In genomic region chr11:46236976-46237375, GRCm38 (mm10) we compare ENCODE assay signal across 10 mouse cellular contexts. TPM values are rescaled to one million over a fixed set of nuclear protein-coding genes. Genes with fewer than 3 reads are reported as not detected.
DNase-seq lines count a peak whose midpoint lies in the region; ATAC-seq and TF ChIP-seq lines count a peak whose summit lies in the region.
"Had no signal": no experiment of that assay in that cellular context is flagged by ENCODE, and none has a peak within 500 bp of the region (broad histone marks: within the 10 kb centered on the region; RNA-seq: fewer than 3 reads in every experiment).

No protein-coding gene starts in this region.

- no peaks in the 10 kb centered on the region for H3K9me3 ChIP-seq in kidney, embryonic 16.5 days (ENCODE audit: low read length)
- H3K9me3 ChIP-seq in liver, embryonic 11.5 days (ENCODE audit: control insufficient read depth, low read length) = no peaks in the 10 kb centered on the region
- H3K9me3 ChIP-seq: megakaryocyte, embryonic 14.5 days had no signal

- no peaks in the 10 kb centered on the region for H3K4me1 ChIP-seq in kidney, embryonic 16.5 days (ENCODE audit: insufficient read depth, low read length)
- peaks cover 8% of the 10 kb centered on the region for H3K4me1 ChIP-seq in liver, embryonic 11.5 days (replicated peaks; ENCODE audit: control insufficient read depth, insufficient read depth, low read length)
- no peaks in the 10 kb centered on the region for H3K4me1 ChIP-seq in small intestine, adult 2 months (ENCODE audit: control insufficient read depth, insufficient read depth, insufficient read length, low read length)

- TF ChIP-seq POLR2A in small intestine, adult 2 months (IDR thresholded peaks at IDR 0.05; ENCODE audit: low read depth, low read length) = no peak

- WGBS in kidney, embryonic 16.5 days = 41% methylated on average over 4 of the region's 4 CpGs
- WGBS in liver, embryonic 11.5 days = 42% methylated on average over 4 of the region's 4 CpGs
- 39% methylated on average over 4 of the region's 4 CpGs for whole genome bisulfite sequencing in small intestine, adult 2 months

- no peaks in the 10 kb centered on the region; the same call in 1 of the 2 replicates for H3K36me3 ChIP-seq in kidney, embryonic 16.5 days (ENCODE audit: insufficient read depth, low read length)
- no peaks in the 10 kb centered on the region for H3K36me3 ChIP-seq in liver, embryonic 11.5 days (ENCODE audit: control insufficient read depth, insufficient read depth, low read length)
- 0 out of 2 replicates have a peak, but pooled peaks cover 2% of the 10 kb centered on the region for H3K36me3 ChIP-seq in small intestine, adult 2 months (ENCODE audit: control insufficient read depth, insufficient read depth, low read length)

- no peaks in the 10 kb centered on the region for H3K27me3 ChIP-seq in kidney, embryonic 16.5 days (ENCODE audit: insufficient read depth, low read length)
- H3K27me3 ChIP-seq in liver, embryonic 11.5 days (replicated peaks; ENCODE audit: control insufficient read depth, insufficient read depth, low read length) = no peaks in the 10 kb centered on the region
- no peaks in the 10 kb centered on the region for H3K27me3 ChIP-seq in small intestine, adult 2 months (ENCODE audit: control insufficient read depth, insufficient read depth, low read length)
- H3K27me3 ChIP-seq: megakaryocyte, embryonic 14.5 days had no signal

- H3K4me2 ChIP-seq in kidney, embryonic 16.5 days (replicated peaks; ENCODE audit: low read depth, low read length) = no peak overlapping the region
- H3K4me2 ChIP-seq in liver, embryonic 11.5 days = no peak overlapping the region

- no peak overlapping the region for H3K27ac ChIP-seq in kidney, embryonic 16.5 days (ENCODE audit: low read length)
- no peak overlapping the region for H3K27ac ChIP-seq in liver, embryonic 11.5 days (ENCODE audit: low read depth, low read length)
- H3K27ac ChIP-seq in small intestine, adult 2 months (ENCODE audit: insufficient read depth, low read depth, low read length) = no peak overlapping the region

- DNase-seq in kidney, adult 18-20 months = peak; percentile 82
- DNase-seq in ZHBTc4 (ENCODE audit: low read depth, low spot score) = peak; percentile 82
- peak; percentile 74 to 88 for DNase-seq in cerebellum, postnatal 14 days
- DNase-seq in kidney, adult 9 months = peak; percentile 82
- peak; percentile 67 for DNase-seq in liver, embryonic 11.5 days (ENCODE audit: low spot score)

- no peak overlapping the region for H3K4me3 ChIP-seq in kidney, embryonic 16.5 days (ENCODE audit: low read length)
- no peak overlapping the region for H3K4me3 ChIP-seq in liver, embryonic 11.5 days (ENCODE audit: low read depth, low read length)
- no peak overlapping the region for H3K4me3 ChIP-seq in small intestine, adult 2 months (ENCODE audit: low read depth, low read length)
- H3K4me3 ChIP-seq: erythroblast, embryonic 14.5 days; megakaryocyte, embryonic 14.5 days had no signal

- H3K9ac ChIP-seq in kidney, embryonic 16.5 days (replicated peaks; ENCODE audit: low read length) = no peak overlapping the region
- no peak overlapping the region for H3K9ac ChIP-seq in liver, embryonic 11.5 days (ENCODE audit: low read depth, low read length)

- ATAC-seq in kidney, embryonic 16.5 days (ENCODE audit: low FRiP score, low TSS enrichment) = no peak
- ATAC-seq in liver, embryonic 11.5 days (replicated peaks; ENCODE audit: low FRiP score) = no peak
- ATAC-seq in megakaryocyte, adult 5-6 weeks (ENCODE audit: poor library complexity, severe bottlenecking) = no peak

- TF ChIP-seq CTCF in small intestine, adult 2 months (IDR thresholded peaks at IDR 0.05; ENCODE audit: extremely low read depth, insufficient read length, insufficient replicate concordance, low read depth, low read length) = peak; percentile 17; the same call in 1 of the 2 replicates

RNA-seq across cellular contexts. Expression of gene Fndc9, which starts 1.6 kb away (rescaled TPM):
- 0.09 TPM in 1 of 2 replicates, not detected in the other for polyA plus RNA-seq in kidney, embryonic 16.5 days (2015; fragmentation: Nextera tagmentation; extraction: Ambion mirVana)
- 0.13 TPM in 1 of 2 replicates, not detected in the other for polyA plus RNA-seq in liver, embryonic 11.5 days (2014; fragmentation: Nextera tagmentation; extraction: Ambion mirVana)
- polyA plus RNA-seq in small intestine, adult 2 months (2012; rRNA removed) = not detected in 2 replicates
- not detected in 2 replicates for total RNA-seq in megakaryocyte, adult 5-6 weeks (2015)
- total RNA-seq in megakaryocyte, adult 5-6 weeks (2017) = not detected in 2 replicates
- polyA plus RNA-seq: erythroblast, embryonic 14.5 days had no signal
